Mouse (Mus musculus): Measurements from ENCODE around the gene Grik4. TPM values are rescaled to one million over a fixed set of nuclear protein-coding genes. Genes with fewer than 3 reads are reported as not detected.

Grik4 gene
- total and polyA plus RNA-seq, 2 experiments from 2014 or later, result 7.7 to 11.9 TPM

GRCm38 (mm10) chr9:42758682-42759205 is 185.5 kb downstream of the Grik4 start:
- Histone ChIP-seq H3K27me3 (ENCODE audit: insufficient read depth, low read length) (no peaks in the 10 kb centered on the region), H3K4me1 (ENCODE audit: insufficient read depth) (no peaks in the 10 kb centered on the region), H3K27ac (ENCODE audit: low read depth, low read length) (no peak overlapping the region), H3K4me2 (ENCODE audit: low read depth) (no peak overlapping the region), H3K36me3 (ENCODE audit: insufficient read depth) (no peaks in the 10 kb centered on the region), H3K9ac (no peak overlapping the region), H3K4me3 (ENCODE audit: low read depth, low read length) (no peak overlapping the region), H3K9me3 (ENCODE audit: low read length) (no peaks in the 10 kb centered on the region)
- DNase-seq (no peak), ATAC-seq (no peak)
- WGBS, result 59% methylated on average over 5 of the region's 5 CpGs
- 0 out of 2 replicates have a peak, but pooled peaks have one; percentile 9 for TF ChIP-seq CTCF (IDR thresholded peaks at IDR 0.05; ENCODE audit: low read depth)

GRCm38 (mm10) chr9:42757012-42757640 is 187.2 kb downstream of the Grik4 start:
- H3K4me3 ChIP-seq (ENCODE audit: low read depth, low read length), result no peak overlapping the region
- no peaks in the 10 kb centered on the region for H3K4me1 ChIP-seq (ENCODE audit: insufficient read depth)
- no peak for TF ChIP-seq CTCF (IDR thresholded peaks at IDR 0.05; ENCODE audit: low read depth)
- H3K27me3 ChIP-seq (ENCODE audit: insufficient read depth, low read length), result no peaks in the 10 kb centered on the region
- no peaks in the 10 kb centered on the region for H3K36me3 ChIP-seq (ENCODE audit: insufficient read depth)
- 77% methylated on average over 3 of the region's 3 CpGs for WGBS
- ATAC-seq (no peak), DNase-seq (no peak)
- H3K27ac ChIP-seq (ENCODE audit: low read depth, low read length), result no peak overlapping the region
- H3K9me3 ChIP-seq (ENCODE audit: low read length), result no peaks in the 10 kb centered on the region
- H3K4me2 ChIP-seq (ENCODE audit: low read depth), result no peak overlapping the region
- no peak overlapping the region for H3K9ac ChIP-seq

GRCm38 (mm10) chr9:42754699-42755098 is 189.6 kb downstream of the Grik4 start:
- Histone ChIP-seq H3K27ac (ENCODE audit: low read depth, low read length) (no peak overlapping the region), H3K4me1 (ENCODE audit: insufficient read depth) (no peaks in the 10 kb centered on the region), H3K9ac (no peak overlapping the region), H3K9me3 (ENCODE audit: low read length) (no peaks in the 10 kb centered on the region), H3K4me3 (ENCODE audit: low read depth, low read length) (no peak overlapping the region), H3K27me3 (ENCODE audit: insufficient read depth, low read length) (no peaks in the 10 kb centered on the region), H3K4me2 (ENCODE audit: low read depth) (no peak overlapping the region), H3K36me3 (ENCODE audit: insufficient read depth) (no peaks in the 10 kb centered on the region)
- TF ChIP-seq CTCF (IDR thresholded peaks at IDR 0.05; ENCODE audit: low read depth), result no peak
- no peak for ATAC-seq
- no peak for DNase-seq
- WGBS, result 55% methylated on average over 8 of the region's 8 CpGs

DNA sequence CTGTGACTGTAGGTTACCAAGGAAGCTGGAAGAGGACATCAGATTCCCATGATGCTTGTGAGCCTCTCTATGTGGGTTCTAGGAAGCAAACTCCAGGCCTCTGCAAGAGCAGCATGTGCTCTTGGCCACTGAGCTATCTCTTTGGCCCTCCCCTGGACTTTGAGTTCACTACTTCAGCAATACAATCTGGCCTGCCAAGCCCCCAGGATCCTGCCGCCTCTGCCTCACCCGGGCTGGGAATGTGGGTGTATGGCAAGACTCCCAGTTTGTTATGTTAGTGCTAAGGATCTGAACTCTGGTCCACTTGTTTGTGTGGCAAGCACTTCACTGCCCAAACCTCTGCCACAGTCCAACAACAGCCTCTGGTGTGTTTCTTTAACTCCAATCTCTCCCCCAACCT is 193.1 kb downstream of the Grik4 start:
- no peak overlapping the region for H3K27ac ChIP-seq (ENCODE audit: low read depth, low read length)
- H3K4me1 ChIP-seq (ENCODE audit: insufficient read depth), result no peaks in the 10 kb centered on the region
- H3K36me3 ChIP-seq (ENCODE audit: insufficient read depth), result no peaks in the 10 kb centered on the region
- DNase-seq (no peak), ATAC-seq (no peak)
- no peak overlapping the region for H3K4me2 ChIP-seq (ENCODE audit: low read depth)
- no peak for TF ChIP-seq CTCF (IDR thresholded peaks at IDR 0.05; ENCODE audit: low read depth)
- 67% methylated on average over 2 of the region's 2 CpGs for WGBS
- no peaks in the 10 kb centered on the region for H3K27me3 ChIP-seq (ENCODE audit: insufficient read depth, low read length)
- H3K9me3 ChIP-seq (ENCODE audit: low read length), result no peaks in the 10 kb centered on the region
- no peak overlapping the region for H3K4me3 ChIP-seq (ENCODE audit: low read depth, low read length)
- no peak overlapping the region for H3K9ac ChIP-seq

- WGBS, result 53% methylated on average over 3 of the region's 3 CpGs
- H3K27ac ChIP-seq (ENCODE audit: low read depth, low read length), result no peak overlapping the region
- no peak overlapping the region for H3K4me2 ChIP-seq (ENCODE audit: low read depth)
- H3K9ac ChIP-seq, result no peak overlapping the region
- no peak for ATAC-seq
- no peaks in the 10 kb centered on the region for H3K4me1 ChIP-seq (ENCODE audit: insufficient read depth)
- no peaks in the 10 kb centered on the region for H3K27me3 ChIP-seq (ENCODE audit: insufficient read depth, low read length)
- H3K36me3 ChIP-seq (ENCODE audit: insufficient read depth), result no peaks in the 10 kb centered on the region
- TF ChIP-seq CTCF (IDR thresholded peaks at IDR 0.05; ENCODE audit: low read depth), result no peak
- no peaks in the 10 kb centered on the region for H3K9me3 ChIP-seq (ENCODE audit: low read length)
- no peak overlapping the region for H3K4me3 ChIP-seq (ENCODE audit: low read depth, low read length)
- DNase-seq, result no peak
Measured at GRCm38 (mm10) chr9:42750176-42750575, 194.1 kb downstream of the Grik4 start.

- Histone ChIP-seq H3K9ac (no peak overlapping the region), H3K9me3 (ENCODE audit: low read length) (no peaks in the 10 kb centered on the region), H3K27me3 (ENCODE audit: insufficient read depth, low read length) (no peaks in the 10 kb centered on the region), H3K27ac (ENCODE audit: low read depth, low read length) (no peak overlapping the region), H3K36me3 (ENCODE audit: insufficient read depth) (no peaks in the 10 kb centered on the region), H3K4me3 (ENCODE audit: low read depth, low read length) (no peak overlapping the region), H3K4me2 (ENCODE audit: low read depth) (no peak overlapping the region), H3K4me1 (ENCODE audit: insufficient read depth) (no peaks in the 10 kb centered on the region)
- WGBS, result 85% methylated on average over 8 of the region's 8 CpGs
- TF ChIP-seq CTCF (IDR thresholded peaks at IDR 0.05; ENCODE audit: low read depth), result no peak
- ATAC-seq (no peak), DNase-seq (no peak)
Measured at GRCm38 (mm10) chr9:42745982-42746381, 198.3 kb downstream of the Grik4 start.

- H3K4me2 ChIP-seq (ENCODE audit: low read depth), result no peak overlapping the region
- 70% methylated on average over 5 of the region's 5 CpGs for WGBS
- no peak for TF ChIP-seq CTCF (IDR thresholded peaks at IDR 0.05; ENCODE audit: low read depth)
Measured at GRCm38 (mm10) chr9:42742385-42742784, 201.9 kb downstream of the Grik4 start.

More at GRCm38 (mm10) chr9:42742385-42742784, 201.9 kb downstream of the Grik4 start:
- no peak for ATAC-seq
- Histone ChIP-seq H3K4me3 (ENCODE audit: low read depth, low read length) (no peak overlapping the region), H3K27ac (ENCODE audit: low read depth, low read length) (no peak overlapping the region), H3K9ac (no peak overlapping the region), H3K9me3 (ENCODE audit: low read length) (no peaks in the 10 kb centered on the region), H3K27me3 (ENCODE audit: insufficient read depth, low read length) (no peaks in the 10 kb centered on the region), H3K4me1 (ENCODE audit: insufficient read depth) (no peaks in the 10 kb centered on the region), H3K36me3 (ENCODE audit: insufficient read depth) (no peaks in the 10 kb centered on the region)
- no peak for DNase-seq

Measured in forebrain, postnatal 0 days (tissue).